Mouse (Mus musculus): ENCODE measurements around the gene Pam. TPM values are rescaled to one million over a fixed set of nuclear protein-coding genes. Genes with fewer than 3 reads are reported as not detected.
"Not testable (repeated sequence)": the region's sequence is repeated elsewhere in the genome, so short reads cannot be mapped to it uniquely, and the experiment has no call there.

Gene Pam
- total RNA-seq, 2 experiments from 2014 or later, result 108 to 114 TPM

GRCm38 (mm10) chr1:97781674-97782073 is 313.8 kb downstream of the Pam start:
- no peak for DNase-seq
- intact Hi-C loops (cut with DNase I), result no loop called here

DNA sequence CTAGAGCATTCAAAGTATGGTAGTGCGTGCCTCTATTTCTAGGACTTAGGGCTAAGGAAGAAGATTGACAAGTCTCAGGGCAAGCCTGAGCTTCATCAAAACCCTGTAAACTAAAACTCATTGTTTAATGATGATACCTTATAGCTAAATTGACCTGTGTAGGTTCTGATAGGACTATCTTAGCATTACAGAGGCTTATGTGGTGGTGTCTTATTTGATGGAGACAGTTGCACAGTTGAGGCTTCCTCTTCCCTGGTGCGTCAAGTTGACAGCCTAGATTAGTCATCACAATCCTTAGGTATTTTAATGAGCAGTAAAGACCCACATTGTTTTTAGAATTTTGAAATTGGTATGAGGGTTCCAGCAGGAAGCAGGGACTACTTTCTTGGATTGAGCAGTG is 321.5 kb downstream of the Pam start:
- intact Hi-C loops (cut with DNase I), result no loop called here
- DNase-seq, result no peak

GRCm38 (mm10) chr1:97773362-97773761 is 322.1 kb downstream of the Pam start:
- intact Hi-C loops (cut with DNase I), result no loop called here
- no peak for DNase-seq

DNA sequence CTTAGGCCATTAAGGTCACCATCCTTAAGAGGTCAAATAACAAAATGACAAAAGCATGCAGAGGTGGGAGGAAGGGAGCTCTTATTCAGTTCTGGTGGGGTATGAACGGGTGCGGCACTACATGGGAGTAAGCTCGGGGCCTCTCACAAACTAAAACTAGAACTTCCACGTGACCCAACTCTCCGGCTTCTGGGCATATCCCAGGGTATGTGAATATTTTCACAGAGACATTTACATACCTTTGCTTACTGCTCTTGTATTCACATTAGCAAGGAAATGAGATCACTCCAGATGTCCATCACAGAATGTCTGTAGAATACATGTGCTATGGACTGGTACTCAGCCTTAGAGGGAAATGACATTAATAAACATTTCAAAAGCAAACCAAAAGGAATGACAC is 323.7 kb downstream of the Pam start:
- no peak for DNase-seq
- intact Hi-C loops (cut with DNase I), result no loop called here

DNA sequence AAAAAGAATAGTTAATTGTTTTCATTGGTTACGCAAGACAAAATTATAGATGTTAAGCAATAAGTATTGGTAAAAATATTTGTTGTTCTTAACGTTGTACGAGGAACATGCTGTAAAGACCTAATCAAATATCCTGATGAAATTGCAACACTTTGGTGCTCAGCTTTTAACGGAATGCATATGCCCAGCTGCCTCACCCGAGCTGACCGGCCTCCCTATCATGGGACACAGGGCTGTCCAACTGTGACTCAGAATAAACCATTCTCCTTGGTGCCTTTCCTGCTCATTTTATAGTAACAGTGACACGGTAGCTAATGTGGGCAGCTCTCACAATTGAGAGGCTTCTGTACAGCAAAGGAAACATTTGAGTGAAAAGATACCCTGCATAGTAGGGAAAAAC is 324.3 kb downstream of the Pam start:
- intact Hi-C loops (cut with DNase I), result no loop called here
- no peak for DNase-seq

DNA sequence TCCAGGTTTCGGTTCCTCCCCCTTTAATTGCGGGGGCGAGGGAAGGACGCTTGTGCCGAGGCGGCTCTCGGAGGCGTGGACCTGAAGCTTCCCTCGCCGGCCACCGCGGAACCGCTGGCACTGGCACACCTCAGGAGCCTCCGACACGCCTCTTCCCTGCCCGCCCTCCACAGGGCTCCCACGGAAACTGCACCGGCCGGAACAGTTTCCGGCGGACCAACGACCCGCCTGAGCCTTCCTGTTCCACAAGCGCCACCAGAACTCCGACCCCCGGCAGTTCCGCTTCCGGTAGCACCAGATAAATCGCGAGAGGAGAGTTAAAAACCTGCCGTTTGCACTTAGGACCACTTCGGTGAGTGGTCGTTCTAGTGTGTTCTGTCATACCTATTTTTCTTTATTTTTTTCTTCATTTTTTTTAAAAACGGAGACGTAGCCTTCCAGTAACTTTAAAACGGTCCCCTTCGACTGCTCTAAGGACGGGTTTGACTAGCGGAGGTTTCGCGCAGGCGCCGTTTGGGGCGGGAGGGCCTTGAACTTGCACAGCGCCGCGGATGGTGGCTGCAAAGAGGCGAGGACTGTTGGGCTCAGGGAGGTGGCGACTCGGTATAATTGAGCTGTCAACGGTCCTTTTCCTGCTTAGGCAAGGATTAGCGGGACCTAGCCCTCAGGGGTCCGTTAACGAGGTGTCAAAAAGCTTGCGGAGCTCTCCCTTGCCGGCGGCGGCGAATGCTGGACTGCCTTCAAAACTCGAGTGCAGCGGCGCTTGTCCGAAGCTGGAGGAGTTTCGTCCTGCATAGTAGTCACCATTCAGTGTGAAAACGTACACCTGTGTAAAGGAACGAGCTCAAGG is 325.3 kb downstream of the Pam start, which contains the start of the genes Gin1 and Ppip5k2:
Gin1 (plus strand) TSS at position 269 of the 850 bp plus-strand sequence.
Ppip5k2 (minus strand) TSS at position 508 of the 850 bp plus-strand sequence.
- intact Hi-C loops (cut with DNase I), result no loop called here
- DNase-seq, result peak; percentile 96

- DNase-seq, result peak; percentile 24
- intact Hi-C loops (cut with DNase I), result no loop called here
These were observed 326.0 kb downstream of the Pam start for GRCm38 (mm10) chr1:97769294-97769903.

GRCm38 (mm10) chr1:97768906-97769293 is 326.5 kb downstream of the Pam start:
- intact Hi-C loops (cut with DNase I), result no loop called here
- no peak for DNase-seq

DNA sequence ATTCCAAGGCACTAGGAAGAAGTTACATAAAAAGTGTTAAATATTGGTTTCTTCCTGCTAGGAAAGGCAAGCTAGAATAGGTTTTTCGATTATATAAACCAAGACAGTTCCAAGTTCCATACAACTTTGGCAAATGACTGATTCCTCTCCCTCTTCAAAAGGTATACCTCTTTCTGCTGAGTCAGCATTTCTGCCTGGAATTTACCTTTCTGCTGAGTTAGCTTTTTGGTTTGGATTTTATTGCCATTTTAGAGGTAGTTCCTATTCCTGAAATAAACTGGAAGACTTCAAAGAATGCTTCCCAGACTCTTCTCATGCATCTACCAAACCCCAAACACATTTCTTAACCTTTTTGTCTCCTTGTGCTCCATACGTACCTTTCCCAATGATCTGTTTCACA is 327.4 kb downstream of the Pam start:
- intact Hi-C loops (cut with DNase I), result no loop called here
- DNase-seq, result no peak

DNA sequence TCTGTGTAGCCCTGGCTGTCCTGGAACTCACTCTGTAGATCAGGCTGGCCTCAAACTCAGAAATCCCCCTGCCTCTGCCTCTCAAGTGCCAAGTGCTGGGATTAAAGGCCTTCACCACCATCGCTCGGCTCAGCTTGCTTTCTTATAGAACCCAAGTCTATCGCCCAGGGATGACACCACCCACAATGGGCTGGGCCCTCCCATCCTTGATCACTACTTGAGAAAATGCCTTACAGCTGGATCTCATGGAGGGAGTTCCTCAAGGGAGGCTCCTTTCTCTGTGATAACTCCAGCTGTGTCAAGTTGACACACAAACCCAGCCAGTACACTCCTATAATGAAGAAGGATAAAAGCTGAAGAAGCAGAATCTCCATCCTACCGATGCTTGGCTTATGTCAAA is 329.7 kb downstream of the Pam start:
- DNase-seq; intact Hi-C loops (cut with DNase I): not testable (repeated sequence)

- DNase-seq, result no peak
- intact Hi-C loops (cut with DNase I), result no loop called here
These were observed 334.0 kb downstream of the Pam start for GRCm38 (mm10) chr1:97761477-97761876.

DNA sequence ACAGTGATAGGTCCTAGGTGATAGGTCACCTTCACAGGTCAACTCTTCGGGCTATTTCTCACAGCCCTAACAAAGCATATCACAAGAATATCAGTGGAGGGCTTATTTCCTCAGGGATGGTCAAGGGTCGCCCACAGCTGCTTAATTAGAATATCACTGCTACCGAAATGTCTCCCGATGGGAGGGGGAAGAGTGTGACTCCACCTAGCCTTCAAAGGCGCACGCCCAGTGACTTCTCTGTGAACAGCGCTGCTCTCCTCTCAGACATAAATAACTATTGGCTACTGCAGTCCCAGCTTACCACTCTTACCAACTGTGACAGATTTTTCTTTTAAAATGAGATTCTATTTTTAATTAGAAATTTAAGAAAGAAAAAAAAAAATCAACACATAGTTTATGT is 334.8 kb downstream of the Pam start:
- intact Hi-C loops (cut with DNase I), result no loop called here
- no peak for DNase-seq

GRCm38 (mm10) chr1:97759841-97760240 is 335.6 kb downstream of the Pam start:
- DNase-seq, result no peak
- intact Hi-C loops (cut with DNase I), result no loop called here

- intact Hi-C loops (cut with DNase I), result loop anchor here (5.0 kb wide), 1 partner anchor 37 kb away; no protein-coding TSS in a partner anchor
- DNase-seq, result no peak
These were observed 341.1 kb downstream of the Pam start for GRCm38 (mm10) chr1:97754392-97754791.

DNA sequence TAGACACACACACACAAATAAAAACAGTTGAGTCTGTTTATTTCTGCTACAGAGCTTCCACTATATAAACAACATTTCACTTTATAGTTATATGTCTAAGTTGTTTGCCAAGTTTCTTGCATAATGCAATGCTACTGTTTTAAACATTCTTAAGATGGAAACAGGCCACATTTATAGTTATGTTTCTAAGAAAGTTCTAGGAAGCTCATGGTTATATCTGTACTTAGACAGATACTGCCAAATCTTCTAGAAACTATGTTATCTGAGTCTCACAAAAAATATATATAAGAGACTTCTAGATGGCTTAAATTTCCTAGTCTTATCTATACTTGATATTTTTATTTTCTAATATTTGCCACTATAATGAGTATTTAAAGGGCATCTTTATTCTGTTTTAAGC is 342.2 kb downstream of the Pam start:
- no peak for DNase-seq
- intact Hi-C loops (cut with DNase I), result loop anchor here (5.0 kb wide), 1 partner anchor 36 kb away; no protein-coding TSS in a partner anchor

GRCm38 (mm10) chr1:97748163-97748562 is 347.3 kb downstream of the Pam start:
- no peak for DNase-seq
- intact Hi-C loops (cut with DNase I), result no loop called here

DNA sequence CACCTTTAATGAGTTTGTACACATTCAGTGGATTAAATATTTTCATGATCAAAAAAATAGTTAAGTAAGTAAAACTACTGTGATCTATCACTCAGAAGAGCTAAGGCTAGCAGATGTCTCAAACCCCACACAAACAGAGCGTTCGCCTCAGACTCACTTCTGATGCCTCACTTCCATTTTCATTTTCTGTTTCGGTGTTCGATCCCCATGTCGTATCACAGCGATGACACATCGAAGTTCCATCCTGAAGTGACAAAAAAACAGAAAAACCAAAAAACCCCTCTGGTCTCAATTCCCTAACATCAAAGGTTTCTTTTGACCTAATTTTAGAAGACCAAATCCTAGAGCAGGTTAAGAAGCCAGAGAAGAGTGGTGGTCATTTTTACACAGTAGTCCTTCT is 349.2 kb downstream of the Pam start:
- intact Hi-C loops (cut with DNase I), result no loop called here
- DNase-seq, result no peak

GRCm38 (mm10) chr1:97745712-97746111 is 349.7 kb downstream of the Pam start:
- no peak for DNase-seq
- intact Hi-C loops (cut with DNase I), result no loop called here

All from left cerebral cortex, postnatal 4 days (tissue).